Mouse (Mus musculus) olfactory bulb, adult 2 months (tissue): Measurements from ENCODE around the gene Clpx. TPM values are rescaled to one million over a fixed set of nuclear protein-coding genes. Genes with fewer than 3 reads are reported as not detected.

Experiments
- H3K27ac ChIP-seq: fragments of 200-500 bp; 2 replicates; pipeline ENCODE4 v1.5.1; 2012; ENCODE audit warnings: low read depth, low read length; ENCODE audit not compliant: insufficient read depth
- H3K4me1 ChIP-seq: fragments of 200-500 bp; 2 replicates; pipeline ENCODE4 v1.6.1; 2012; ENCODE audit warnings: low read length; ENCODE audit not compliant: control insufficient read depth, insufficient read depth
- H3K4me3 ChIP-seq: fragments of 200-500 bp; 2 replicates; pipeline ENCODE4 v1.5.1; 2012; ENCODE audit warnings: mild to moderate bottlenecking, low read depth, low read length, moderate library complexity; ENCODE audit not compliant: insufficient read depth
- CTCF ChIP-seq: fragments of 200-500 bp; IDR thresholded peaks from 2 replicates; pipeline ENCODE4 v1.5.1; 2012; ENCODE audit warnings: low read depth, mild to moderate bottlenecking, low read length, moderate library complexity; ENCODE audit not compliant: insufficient read depth
- POLR2A ChIP-seq: fragments of 200-500 bp; IDR thresholded peaks from 2 replicates; pipeline ENCODE4 v1.6.1; 2012; ENCODE audit warnings: mild to moderate bottlenecking, low read depth, low read length, moderate library complexity; ENCODE audit not compliant: insufficient read depth
- WGBS: fragments of 180-500 bp; shearing (Covaris S2); methylation state at CpG from one replicate; pipeline ENCODE4 v1.1.7; 2018; 5-methylcytosine and 5-hydroxymethylcytosine counted together
- polyA plus RNA-seq: library from polyadenylated mRNA; stranded (reverse); fragments of >200 nt; gene quantifications from 2 replicates; pipeline ENCODE4 v1.2.4, GENCODE M21; 2012; ENCODE audit warnings: low replicate concordance; ENCODE audit not compliant: missing spikeins, insufficient read depth, insufficient read length

Clpx gene
- polyA plus RNA-seq, 1 experiment: not detected

GRCm38 (mm10) chr9:65356561-65356960 lies 62.5 kb downstream of the Clpx start:
- TF ChIP-seq CTCF (no peak), POLR2A (no peak)
- Histone ChIP-seq H3K4me3 (no peak overlapping the region), H3K27ac (no peak overlapping the region), H3K4me1 (peaks cover 3% of the 10 kb centered on the region; the same call in 1 of the 2 replicates)
- WGBS: 87% methylated on average over 7 of the region's 7 CpGs

- H3K4me1 ChIP-seq: peaks cover 3% of the 10 kb centered on the region; the same call in 1 of the 2 replicates
- WGBS: 84% methylated on average over 2 of the region's 2 CpGs
- no peak for TF ChIP-seq CTCF
- no peak for TF ChIP-seq POLR2A
- H3K4me3 ChIP-seq: no peak overlapping the region
- H3K27ac ChIP-seq: no peak overlapping the region
These were observed 62.9 kb downstream of the Clpx start for GRCm38 (mm10) chr9:65356971-65357370.

- H3K4me1 ChIP-seq: no peaks in the 10 kb centered on the region
- H3K4me3 ChIP-seq: no peak overlapping the region
- 90% methylated on average over 1 of the region's 1 CpGs for WGBS
- TF ChIP-seq CTCF: no peak
- no peak overlapping the region for H3K27ac ChIP-seq
These were observed 65.0 kb downstream of the Clpx start for GRCm38 (mm10) chr9:65358956-65359480.

- WGBS: 92% methylated on average over 16 of the region's 16 CpGs
- Histone ChIP-seq H3K4me3 (no peak within 1 kb of the TSS), H3K4me1 (no peaks in the 10 kb centered on the region), H3K27ac (no peak within 1 kb of the TSS)
- TF ChIP-seq CTCF: no peak
- TF ChIP-seq POLR2A: no peak
These were observed 66.8 kb downstream of the Clpx start, which contains the start of gene Ubap1l for GRCm38 (mm10) chr9:65360641-65361448. Gene Ubap1l (plus strand): TSS chr9:65361041.

GRCm38 (mm10) chr9:65363684-65364083 lies 69.6 kb downstream of the Clpx start:
- Histone ChIP-seq H3K4me3 (no peak overlapping the region), H3K4me1 (no peaks in the 10 kb centered on the region), H3K27ac (no peak overlapping the region)
- TF ChIP-seq CTCF (no peak), POLR2A (no peak)
- WGBS: 76% methylated on average over 9 of the region's 9 CpGs

- Histone ChIP-seq H3K27ac (no peak overlapping the region), H3K4me3 (no peak overlapping the region), H3K4me1 (no peaks in the 10 kb centered on the region)
- whole genome bisulfite sequencing: 85% methylated on average over 7 of the region's 7 CpGs
- TF ChIP-seq CTCF (no peak), POLR2A (no peak)
These were observed 71.7 kb downstream of the Clpx start for GRCm38 (mm10) chr9:65365721-65366120.

GRCm38 (mm10) chr9:65371756-65372155 lies 77.7 kb downstream of the Clpx start:
- no peak overlapping the region for H3K27ac ChIP-seq
- WGBS: 92% methylated on average over 24 of the region's 24 CpGs
- H3K4me3 ChIP-seq: no peak overlapping the region
- TF ChIP-seq POLR2A (no peak), CTCF (no peak)
- no peaks in the 10 kb centered on the region for H3K4me1 ChIP-seq

- TF ChIP-seq POLR2A: no peak
- TF ChIP-seq CTCF: no peak
- Histone ChIP-seq H3K27ac (no peak overlapping the region), H3K4me3 (no peak overlapping the region), H3K4me1 (no peaks in the 10 kb centered on the region)
- 66% methylated on average over 4 of the region's 4 CpGs for WGBS
These were observed 78.4 kb downstream of the Clpx start for GRCm38 (mm10) chr9:65372449-65372848.

- Histone ChIP-seq H3K4me1 (no peaks in the 10 kb centered on the region), H3K4me3 (no peak overlapping the region), H3K27ac (no peak overlapping the region)
- TF ChIP-seq CTCF: no peak
- no peak for TF ChIP-seq POLR2A
- WGBS: 86% methylated on average over 5 of the region's 5 CpGs
These were observed 80.6 kb downstream of the Clpx start for GRCm38 (mm10) chr9:65374468-65375162.
